ENCODE assay signal across 13 mouse cellular contexts in genomic region chr13:38545460-38545859, GRCm38 (mm10). TPM values are rescaled to one million over a fixed set of nuclear protein-coding genes. Genes with fewer than 3 reads are reported as not detected.
DNase-seq lines count a peak whose midpoint lies in the region.
"Had no signal": no experiment of that assay in that cellular context is flagged by ENCODE, and none has a peak within 500 bp of the region (broad histone marks: within the 10 kb centered on the region; RNA-seq: fewer than 3 reads in every experiment).

No protein-coding gene starts in this region.

- DNase-seq in adrenal gland, postnatal 10 days: peak; percentile 50
- DNase-seq in adrenal gland, postnatal 4 days (ENCODE audit: low spot score in 2 of 2): no peak
- peak; percentile 36 to 49 for DNase-seq in lung, adult 18-20 months
- DNase-seq in lung, postnatal 10 days: no peak
- peak; percentile 16 for DNase-seq in adrenal gland, postnatal 25 days
- DNase-seq in lung, postnatal 36 days: peak; percentile 63
- DNase-seq in right cerebral cortex, adult 18-20 months: no peak
- DNase-seq: cerebellum, adult 11 months; cerebellum, postnatal 25 days; kidney, adult 18-20 months; kidney, postnatal 14 days; liver, embryonic 13.5 days; retina, postnatal 1 day had no signal

RNA-seq across cellular contexts. Expression of gene Txndc5, which starts 16.8 kb away (rescaled TPM):
- 100 to 1,000 TPM; 147 to 152 TPM for total RNA-seq in adrenal gland, postnatal 10 days (2021)
- total RNA-seq in adrenal gland, postnatal 4 days (2021): 100 to 1,000 TPM; 237 to 251 TPM
- 154 and 197 TPM in 2 replicates for total RNA-seq in adrenal gland, postnatal 25 days (2021)

Comparison
In these comparisons a context has a peak if more than half of its experiments do, and no peak if none do; other contexts are left out.
1. DNase-seq: peak in adrenal gland, postnatal 10 days (single experiment), lung, adult 18-20 months (2 of 2), adrenal gland, postnatal 25 days (single experiment) and lung, postnatal 36 days (single experiment); none in adrenal gland, postnatal 4 days (0 of 2), lung, postnatal 10 days (single experiment) and right cerebral cortex, adult 18-20 months (single experiment).